Mouse (Mus musculus) cerebellum, adult 2 months (tissue): Measurements from ENCODE around the gene Itga5. TPM values are rescaled to one million over a fixed set of nuclear protein-coding genes. Genes with fewer than 3 reads are reported as not detected.

Source experiments
- DNase-seq, 2 experiments: peaks; one replicate each; pipeline ENCODE4 v3.0.0; 2021
- H3K27ac ChIP-seq: fragments of 200-500 bp; 2 replicates; pipeline ENCODE4 v1.5.1; 2012; ENCODE audit warnings: low read length, control low read depth, inconsistent platforms; ENCODE audit not compliant: insufficient read depth
- H3K27me3 ChIP-seq: fragments of 200-500 bp; 2 replicates; pipeline ENCODE4 v1.6.1; 2012; ENCODE audit warnings: inconsistent platforms, mild to moderate bottlenecking, low read length, moderate library complexity; ENCODE audit not compliant: control insufficient read depth, insufficient read depth
- H3K4me1 ChIP-seq: fragments of 200-500 bp; 2 replicates; pipeline ENCODE4 v1.6.1; 2011; ENCODE audit warnings: low read length; ENCODE audit not compliant: control insufficient read depth, insufficient read depth
- H3K4me3 ChIP-seq: fragments of 200-500 bp; replicated peaks from 2 replicates; pipeline ENCODE3; 2011; ENCODE audit warnings: mild to moderate bottlenecking, low read depth, low read length, control low read depth; ENCODE audit not compliant: insufficient read depth
- CTCF ChIP-seq: fragments of 200-500 bp; IDR thresholded peaks from 2 replicates; pipeline ENCODE4 v1.5.1; 2011; ENCODE audit warnings: low read depth, mild to moderate bottlenecking, control low read depth, low read length, moderate library complexity, borderline replicate concordance; ENCODE audit not compliant: insufficient read depth
- POLR2A ChIP-seq: fragments of 200-500 bp; IDR thresholded peaks from 2 replicates; pipeline ENCODE4 v1.6.1; 2011; ENCODE audit warnings: low read length, control low read depth, borderline replicate concordance; ENCODE audit not compliant: insufficient read depth
- WGBS: fragments of 180-500 bp; shearing (Covaris S2); methylation state at CpG from one replicate; pipeline ENCODE4 v1.1.7; 2018; 5-methylcytosine and 5-hydroxymethylcytosine counted together
- polyA plus RNA-seq: library from polyadenylated mRNA; depleted of rRNA; stranded (reverse); fragments of >200 nt; gene quantifications from 2 replicates; pipeline ENCODE4 v1.2.3, GENCODE M21; 2012

The Itga5 gene
- polyA plus RNA-seq, 1 experiment: 1.6 TPM

DNA sequence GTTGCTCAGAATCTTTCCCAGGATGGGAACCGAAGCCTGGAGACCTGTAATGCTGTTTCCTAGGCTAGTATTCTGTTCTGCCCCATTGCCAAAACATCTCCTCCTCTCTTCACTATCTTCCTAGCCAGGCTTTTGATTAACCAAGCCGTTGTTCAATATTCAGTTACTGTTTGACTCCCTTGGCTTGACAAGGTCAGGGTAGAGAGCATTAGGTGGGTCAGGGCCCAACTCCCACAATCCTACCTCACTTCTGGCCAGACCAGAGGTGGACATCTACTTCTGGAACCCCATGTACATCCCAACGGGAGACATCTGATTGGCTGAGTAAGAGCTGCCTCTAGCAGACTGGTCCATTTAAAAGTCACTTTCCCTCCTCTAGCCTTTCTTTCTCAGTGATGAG lies 3.6 kb downstream of the Itga5 start:
- H3K27me3 ChIP-seq: peaks cover 5% of the 10 kb centered on the region
- no peak for DNase-seq
- no peak overlapping the region for H3K27ac ChIP-seq
- peaks cover 8% of the 10 kb centered on the region for H3K4me1 ChIP-seq
- H3K4me3 ChIP-seq: no peak overlapping the region
- 89% methylated on average over 3 of the region's 3 CpGs for WGBS
- no peak for TF ChIP-seq CTCF
- no peak for TF ChIP-seq POLR2A

GRCm38 (mm10) chr15:103362333-103362732 lies 4.2 kb downstream of the Itga5 start:
- peaks cover 5% of the 10 kb centered on the region for H3K27me3 ChIP-seq
- no peak overlapping the region for H3K27ac ChIP-seq
- TF ChIP-seq CTCF (no peak), POLR2A (no peak)
- WGBS: 91% methylated on average over 6 of the region's 7 CpGs
- H3K4me3 ChIP-seq: no peak overlapping the region
- no peak for DNase-seq
- H3K4me1 ChIP-seq: peaks cover 8% of the 10 kb centered on the region

DNA sequence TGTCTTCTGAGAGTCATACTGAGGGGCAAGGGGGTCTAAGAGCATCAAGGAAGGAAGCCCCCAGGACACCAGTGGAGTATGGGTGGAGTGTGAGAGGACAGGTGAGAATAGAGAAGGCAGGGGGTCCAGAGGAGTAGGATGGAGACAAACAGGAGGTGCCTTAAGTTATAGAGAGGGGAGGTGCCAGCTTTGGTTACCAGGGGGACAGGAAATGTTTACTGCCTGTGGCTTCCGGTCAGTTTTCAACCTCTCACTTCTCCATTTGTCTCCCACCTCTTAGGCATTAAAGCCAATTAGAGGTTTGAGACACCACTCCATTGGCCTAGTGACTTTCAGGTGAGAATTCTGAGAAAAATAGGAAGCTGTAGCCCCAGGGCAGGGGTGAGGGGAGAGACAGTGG lies 5.3 kb downstream of the Itga5 start:
- DNase-seq: no peak
- Histone ChIP-seq H3K27me3 (peaks cover 1% of the 10 kb centered on the region; the same call in 1 of the 2 replicates), H3K4me1 (peaks cover 8% of the 10 kb centered on the region), H3K27ac (no peak overlapping the region), H3K4me3 (no peak overlapping the region)
- 90% methylated on average over 1 of the region's 1 CpGs for WGBS
- TF ChIP-seq CTCF: no peak
- no peak for TF ChIP-seq POLR2A

DNA sequence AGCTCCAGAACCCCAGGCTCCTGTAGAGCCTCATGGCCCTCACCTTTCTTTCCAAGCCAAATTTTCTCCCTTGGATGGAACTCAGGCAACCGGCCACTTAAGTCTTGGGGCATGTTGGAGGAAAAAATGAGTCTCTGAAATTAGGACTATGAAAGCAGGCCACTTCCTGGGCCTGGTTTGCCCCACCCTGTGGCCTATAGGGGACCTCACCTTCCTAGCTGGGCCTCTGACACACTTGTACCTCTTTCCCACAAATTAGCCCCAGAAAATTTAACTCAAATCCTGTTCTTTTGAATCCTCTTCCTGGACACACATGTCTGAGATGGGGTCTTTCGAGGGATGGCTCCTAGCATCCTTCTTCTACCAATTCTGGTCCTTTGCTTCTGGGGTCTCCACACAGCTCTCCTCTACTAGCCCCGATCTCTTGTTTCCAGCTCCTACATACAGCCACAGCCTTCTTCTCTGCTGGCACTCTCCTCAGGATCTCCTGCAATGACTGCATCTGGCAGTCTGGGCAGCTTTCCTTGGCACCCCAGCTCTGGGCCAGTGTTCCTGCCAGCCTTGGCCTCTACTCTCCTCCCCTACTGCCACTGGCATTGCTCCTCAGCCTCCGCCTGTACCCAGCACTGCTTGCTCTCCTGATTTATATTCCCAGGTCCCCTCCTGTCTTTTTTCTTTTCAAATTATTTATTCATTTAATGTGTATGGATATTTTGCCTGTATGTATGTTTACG lies 6.5 kb downstream of the Itga5 start:
- no peak overlapping the region for H3K27ac ChIP-seq
- TF ChIP-seq POLR2A: no peak
- TF ChIP-seq CTCF: no peak
- WGBS: 20% methylated on average over 5 of the region's 5 CpGs
- H3K4me1 ChIP-seq: peaks cover 13% of the 10 kb centered on the region
- H3K4me3 ChIP-seq: no peak overlapping the region
- no peaks in the 10 kb centered on the region for H3K27me3 ChIP-seq
- peak; percentile 90 to 93 for DNase-seq

DNA sequence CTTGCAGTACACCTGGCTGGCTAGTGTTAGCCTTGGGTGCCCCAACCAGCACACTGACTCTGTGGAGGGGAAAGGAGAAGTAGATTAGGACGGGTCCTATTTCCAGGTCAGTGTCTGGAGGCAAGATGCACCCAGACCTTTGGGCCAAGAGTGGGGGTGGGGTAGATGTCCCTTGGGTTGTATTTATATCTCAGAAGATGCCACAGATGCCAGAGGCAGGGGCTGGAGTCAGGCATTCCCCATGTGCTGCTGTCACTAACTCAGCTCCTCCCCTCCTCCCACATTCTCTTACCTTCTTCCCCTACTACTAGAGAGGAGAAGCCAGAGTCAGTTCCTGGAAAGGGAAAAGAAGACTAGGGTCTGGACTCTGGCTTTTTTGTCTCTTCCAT lies 7.4 kb downstream of the Itga5 start:
- Histone ChIP-seq H3K27ac (no peak overlapping the region), H3K4me3 (no peak overlapping the region), H3K4me1 (peaks cover 22% of the 10 kb centered on the region), H3K27me3 (no peaks in the 10 kb centered on the region)
- DNase-seq: no peak
- TF ChIP-seq CTCF (no peak), POLR2A (no peak)
- WGBS: 65% methylated on average over 1 of the region's 1 CpGs

- Histone ChIP-seq H3K27ac (no peak overlapping the region), H3K27me3 (no peaks in the 10 kb centered on the region), H3K4me1 (peaks cover 28% of the 10 kb centered on the region), H3K4me3 (no peak overlapping the region)
- 78% methylated on average over 4 of the region's 4 CpGs for WGBS
- no peak for TF ChIP-seq CTCF
- TF ChIP-seq POLR2A: no peak
- no peak for DNase-seq
Measured at GRCm38 (mm10) chr15:103358278-103359121, 8.1 kb downstream of the Itga5 start.

DNA sequence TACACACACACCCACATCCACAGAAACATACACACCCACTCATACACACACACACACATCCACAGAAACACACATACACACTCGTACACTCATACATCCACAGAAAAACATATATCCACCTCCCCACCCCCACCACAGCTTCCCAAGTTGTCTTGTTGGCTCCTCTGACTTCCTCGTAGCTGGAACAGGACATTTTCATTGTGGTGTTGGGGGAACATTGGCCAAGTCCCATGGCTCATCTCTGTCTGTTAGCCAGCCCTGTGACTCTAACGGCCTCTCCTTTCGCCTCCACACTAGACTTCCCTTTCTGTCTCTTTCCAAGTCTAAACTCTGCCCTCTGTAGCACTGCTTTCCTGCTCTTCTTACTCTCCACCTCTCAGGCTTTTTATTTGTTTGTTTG lies 8.7 kb downstream of the Itga5 start:
- TF ChIP-seq CTCF: no peak
- TF ChIP-seq POLR2A: no peak
- Histone ChIP-seq H3K27ac (no peak overlapping the region), H3K4me3 (no peak overlapping the region), H3K27me3 (no peaks in the 10 kb centered on the region), H3K4me1 (peaks cover 29% of the 10 kb centered on the region)
- no peak for DNase-seq
- WGBS: 78% methylated on average over 4 of the region's 4 CpGs
